Mouse (Mus musculus) skeletal muscle tissue, adult 2 months (tissue): ENCODE data around the gene As3mt.
"Not testable (repeated sequence)": the region's sequence is repeated elsewhere in the genome, so short reads cannot be mapped to it uniquely, and the experiment has no call there.

ENCODE experiments used
- DNase-seq: peaks from one replicate; pipeline ENCODE4 v3.0.0-alpha.2; 2012; ENCODE audit warnings: low read depth, low spot score

As3mt gene

DNA sequence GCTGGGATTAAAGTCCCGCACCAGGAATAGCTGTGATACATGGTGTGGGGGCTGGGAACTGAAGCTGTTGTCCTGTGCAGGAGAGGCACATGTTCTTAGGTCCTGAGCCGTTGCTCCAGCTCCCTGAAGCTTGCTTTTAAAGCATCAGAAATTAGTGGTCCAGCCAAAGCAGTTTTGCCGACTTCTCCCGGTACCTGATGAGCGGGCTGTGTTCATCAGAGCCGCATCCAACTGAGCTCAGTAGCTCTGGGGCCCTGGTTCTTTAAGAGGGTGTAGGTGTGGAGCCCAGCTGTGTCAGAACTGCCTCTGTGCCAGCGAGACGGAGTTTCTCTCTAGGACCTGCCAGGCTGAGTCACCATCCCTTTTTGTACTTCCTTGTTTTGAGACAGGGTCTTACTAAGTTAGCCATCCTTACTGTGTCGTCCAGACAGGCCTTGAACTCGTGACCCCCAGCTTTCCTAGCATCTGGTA, 8.2 kb upstream of the As3mt start:
- DNase-seq: no peak

DNA sequence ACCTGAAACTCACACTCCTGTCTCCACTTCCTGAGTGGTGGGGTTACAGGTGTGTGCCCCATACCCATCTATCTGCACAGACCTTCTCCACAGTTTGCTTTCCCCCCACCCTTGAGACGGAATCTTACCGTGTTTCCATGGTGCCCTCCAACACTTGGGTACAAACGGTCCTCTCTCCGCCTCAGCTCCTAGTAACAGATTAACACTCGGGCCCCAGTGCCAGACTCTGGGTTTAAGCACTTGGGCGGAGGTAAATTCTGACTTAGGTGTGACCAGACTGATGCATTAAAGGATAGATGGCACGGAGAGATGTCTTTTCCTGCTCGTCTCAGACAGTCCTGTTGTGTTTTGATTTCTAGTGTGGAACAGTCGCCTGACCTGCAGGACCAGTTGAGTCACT, 6.1 kb upstream of the As3mt start:
- DNase-seq: no peak

DNA sequence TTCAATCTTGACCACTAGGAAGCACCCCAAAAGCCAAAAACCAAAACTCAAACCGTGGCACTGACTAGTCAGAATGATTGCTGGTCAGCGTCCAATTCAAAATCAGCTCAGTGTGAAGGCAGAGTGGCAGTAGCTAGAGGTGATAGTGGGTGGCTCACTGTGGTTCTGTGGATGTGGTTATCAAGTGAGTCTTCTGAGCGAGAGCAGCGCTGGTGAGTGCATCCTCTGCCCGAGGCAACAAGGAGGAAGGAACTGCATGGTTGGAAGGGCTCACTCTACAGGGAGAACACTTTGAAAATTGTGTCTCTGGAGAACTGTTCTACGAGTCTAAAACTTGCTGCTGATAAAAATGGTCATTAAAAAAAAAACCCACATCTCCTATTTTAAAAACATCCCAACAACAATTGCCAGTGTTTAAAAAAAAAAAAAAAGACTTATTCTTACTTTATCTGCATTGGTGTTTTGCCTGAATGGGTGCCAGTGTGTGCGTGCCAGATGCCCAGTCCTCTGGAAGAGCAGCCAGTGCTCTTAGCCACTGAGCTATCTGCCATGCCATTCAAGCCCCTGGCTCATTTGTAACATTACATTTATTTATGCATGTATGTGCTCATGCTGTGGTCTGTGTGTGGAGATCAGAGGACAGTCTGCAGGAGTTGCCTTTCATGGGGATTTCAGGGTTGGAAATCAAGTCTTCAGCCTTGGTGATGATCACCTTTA, 1.3 kb upstream of the As3mt start:
- DNase-seq: no peak

DNA sequence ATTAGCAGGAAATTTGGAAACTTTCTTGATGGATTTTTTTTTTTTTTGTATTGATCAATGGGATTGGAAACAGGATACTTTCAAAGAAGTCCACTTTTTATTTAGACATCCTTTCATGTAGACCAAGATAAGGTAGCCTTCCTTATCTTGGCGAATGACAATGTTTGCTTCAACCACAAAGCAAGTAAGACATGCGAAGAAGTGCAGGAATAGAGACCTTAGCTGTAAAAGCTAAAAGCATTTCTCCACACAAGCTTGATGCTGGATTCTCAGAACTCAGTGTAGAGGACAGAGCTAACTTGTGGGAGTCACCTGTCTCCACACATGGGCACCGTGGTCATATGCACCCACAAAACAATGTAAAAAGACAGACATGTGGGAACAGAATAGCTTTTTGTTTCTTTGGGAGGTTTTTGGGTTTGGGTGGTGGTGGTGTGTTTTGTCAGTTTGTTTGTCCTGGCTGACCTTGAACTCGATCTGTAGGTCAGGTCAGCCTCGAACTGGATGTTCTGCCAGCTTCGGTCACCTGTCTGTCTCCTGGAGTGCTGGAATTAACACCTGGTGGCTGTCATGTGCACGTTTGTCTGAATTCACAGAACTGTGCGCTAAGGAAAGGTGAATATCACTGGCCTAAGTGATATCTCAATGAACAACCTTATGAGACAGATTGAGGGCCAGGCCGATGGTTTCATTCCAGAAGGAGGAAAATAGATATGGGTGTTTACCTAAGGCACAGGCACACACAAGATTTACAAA, 540 bp upstream of the As3mt start:
- DNase-seq: no peak

DNA sequence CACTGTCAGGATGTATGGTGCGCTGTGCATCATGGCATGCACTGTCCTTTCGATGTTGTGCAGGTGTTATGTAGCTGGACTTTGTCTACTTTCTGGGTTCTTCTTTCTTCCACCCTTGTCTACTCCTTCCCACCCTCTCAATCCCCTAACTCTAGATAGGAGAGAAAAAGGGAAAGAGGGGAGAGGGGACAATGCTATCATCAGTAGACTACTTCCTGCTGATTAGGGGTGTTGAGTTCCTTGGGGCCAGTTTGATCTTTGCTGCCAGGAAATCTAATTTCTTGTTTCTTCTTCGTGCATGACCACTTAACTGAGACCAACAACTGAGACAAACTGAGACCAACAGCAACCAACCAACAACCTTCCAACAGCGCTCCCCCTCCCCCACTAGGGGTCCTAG, 3.4 kb downstream of the As3mt start:
- no peak for DNase-seq

DNA sequence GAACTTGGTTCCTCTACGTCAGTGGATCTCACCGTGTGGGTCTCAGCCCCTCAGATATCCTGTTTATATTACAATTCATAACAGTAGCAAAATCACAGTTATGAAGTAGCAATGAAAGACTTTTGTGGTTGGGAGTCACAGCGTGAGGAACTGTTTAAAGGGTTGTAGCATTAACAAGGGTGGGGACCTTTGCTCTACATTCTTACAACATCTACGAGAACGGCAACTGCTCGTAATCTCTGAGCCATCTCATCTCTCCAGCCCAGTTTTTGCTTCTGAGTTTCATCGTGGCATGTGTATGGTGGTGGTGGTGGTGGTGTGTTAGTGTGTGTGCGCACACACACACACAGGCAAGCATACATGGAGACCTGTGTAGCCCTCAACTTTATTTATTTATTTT, 7.0 kb downstream of the As3mt start:
- DNase-seq: no peak

DNA sequence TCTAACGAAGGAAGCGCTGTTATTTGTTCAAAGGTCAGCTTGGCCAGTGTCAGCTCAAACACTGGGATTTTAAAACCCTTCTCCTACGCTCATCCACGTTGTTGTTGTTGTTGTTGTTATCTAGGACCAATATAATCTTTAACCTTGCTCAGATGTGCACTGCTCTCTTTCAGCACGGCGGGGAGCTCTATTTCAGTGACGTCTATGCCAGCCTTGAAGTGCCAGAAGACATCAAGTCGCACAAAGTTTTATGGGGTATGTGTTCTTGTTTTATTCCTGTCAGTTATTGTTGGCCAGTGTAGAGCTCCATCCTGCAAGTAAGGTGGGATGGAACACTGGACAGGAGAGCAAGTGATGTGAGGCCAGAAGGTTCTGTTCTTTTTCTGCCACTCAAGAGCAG, 7.8 kb downstream of the As3mt start:
- DNase-seq: no peak

DNA sequence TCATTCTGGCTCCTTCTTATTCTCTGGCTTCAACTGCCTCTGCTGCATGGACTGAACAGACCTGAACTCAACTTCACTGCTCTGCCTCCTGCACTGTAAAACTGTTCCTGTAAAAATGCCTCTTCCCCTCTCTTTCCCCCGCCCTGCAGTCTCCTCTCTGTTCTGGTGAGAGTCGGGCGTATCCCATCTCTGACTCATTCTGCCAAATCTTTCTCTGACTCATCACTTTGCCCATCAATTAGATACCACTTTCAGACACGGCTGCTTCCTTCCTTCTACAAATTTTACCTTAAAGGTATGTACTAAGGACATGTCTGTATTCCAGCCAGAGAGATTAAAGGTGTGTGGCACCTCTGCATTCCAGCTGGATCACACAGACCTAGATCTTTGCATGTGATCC, 10.9 kb downstream of the As3mt start:
- no peak for DNase-seq

DNA sequence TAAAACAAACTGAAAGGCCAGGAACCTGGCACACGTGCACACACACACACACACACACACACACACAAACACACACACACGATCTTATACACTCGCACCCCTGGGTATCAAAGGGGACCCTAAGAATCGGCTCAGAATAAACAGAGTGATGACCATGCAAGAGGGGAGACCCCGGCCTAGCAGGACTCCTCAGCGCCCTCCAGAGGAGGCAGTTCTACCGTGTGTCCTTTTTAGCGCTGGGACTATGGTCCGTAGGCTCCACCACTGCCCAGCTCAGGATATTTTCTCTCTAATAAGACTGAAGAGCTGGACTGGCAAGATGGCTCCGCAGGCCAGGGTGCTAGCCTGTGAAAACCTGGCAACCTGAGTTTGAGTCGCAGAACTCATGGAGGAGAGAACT, 17.2 kb downstream of the As3mt start:
- DNase-seq: no peak

DNA sequence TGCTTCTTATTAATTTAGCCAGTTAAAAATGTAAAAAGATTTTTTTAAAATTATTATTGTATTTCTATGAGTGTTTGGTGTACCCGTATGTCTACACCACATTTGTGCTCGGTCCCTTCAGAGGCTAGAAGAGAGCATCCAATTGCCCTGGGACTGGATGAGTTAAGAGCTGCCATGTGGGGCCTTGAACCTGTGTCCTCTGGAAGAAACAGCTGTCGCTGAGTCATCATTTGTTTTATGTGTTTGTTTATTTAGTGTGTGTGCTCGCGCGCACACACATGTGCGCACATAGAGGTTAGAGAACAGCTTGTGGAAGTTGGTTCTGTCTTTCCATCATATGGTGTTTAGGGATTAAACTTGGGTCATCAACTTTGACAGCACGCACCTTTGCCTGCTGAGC, 18.9 kb downstream of the As3mt start:
- no peak for DNase-seq

DNA sequence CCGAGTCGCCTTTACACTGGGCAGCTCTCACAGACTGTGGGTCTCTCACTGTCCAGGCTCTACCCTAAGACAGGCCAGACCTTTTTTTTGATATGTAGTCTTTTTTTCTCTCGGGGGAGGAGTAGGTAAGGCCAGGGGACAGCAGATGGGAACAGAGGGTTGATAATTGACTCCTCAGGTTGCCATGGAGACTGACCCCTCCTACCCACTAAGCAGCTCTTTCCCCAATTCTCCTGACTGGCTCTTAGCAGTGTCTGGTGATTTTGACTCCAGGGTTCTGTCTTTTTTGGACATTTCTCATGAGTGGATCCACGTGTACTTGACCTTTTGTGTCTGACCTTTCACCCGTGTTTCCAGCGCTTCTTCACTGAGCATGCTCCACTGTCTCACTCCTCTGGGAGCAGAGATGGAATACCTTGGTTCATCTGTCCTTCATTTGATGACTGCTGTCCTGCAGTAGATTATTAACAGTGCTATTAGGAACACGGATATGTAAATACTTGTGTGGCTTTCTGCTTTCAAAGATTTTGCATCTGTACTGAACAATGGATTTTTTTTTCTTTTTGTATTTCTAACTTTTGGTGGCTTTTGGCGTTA, 20.0 kb downstream of the As3mt start:
- DNase-seq: no peak

DNA sequence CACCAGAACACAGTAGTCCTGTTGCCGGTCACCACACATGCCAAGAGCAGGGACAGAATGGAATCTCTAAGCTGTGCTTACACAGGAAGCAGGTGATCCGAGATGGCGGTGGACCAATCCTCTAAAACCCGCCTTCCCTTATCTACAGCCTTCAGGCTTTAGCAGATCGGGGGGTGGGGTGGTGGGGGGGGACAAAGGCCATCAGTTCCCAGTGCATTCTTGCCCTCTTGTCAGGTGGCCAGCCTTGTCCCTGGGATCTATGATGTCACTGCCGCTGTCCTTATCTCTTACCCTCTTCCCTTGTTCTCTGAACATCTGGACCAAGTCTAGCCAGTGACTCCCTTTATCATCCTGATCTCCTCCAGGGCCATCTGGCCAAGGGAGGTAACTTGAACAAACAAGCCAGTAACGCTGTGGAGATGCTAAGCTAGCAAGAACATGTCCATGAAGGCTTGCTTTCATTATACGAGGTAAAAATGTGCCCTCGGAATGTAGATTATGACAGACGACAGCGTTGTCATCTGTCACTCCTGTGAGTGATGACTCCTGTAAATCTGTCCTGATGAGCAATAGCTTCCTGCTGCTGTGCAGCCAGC, 20.8 kb downstream of the As3mt start:
- no peak for DNase-seq

DNA sequence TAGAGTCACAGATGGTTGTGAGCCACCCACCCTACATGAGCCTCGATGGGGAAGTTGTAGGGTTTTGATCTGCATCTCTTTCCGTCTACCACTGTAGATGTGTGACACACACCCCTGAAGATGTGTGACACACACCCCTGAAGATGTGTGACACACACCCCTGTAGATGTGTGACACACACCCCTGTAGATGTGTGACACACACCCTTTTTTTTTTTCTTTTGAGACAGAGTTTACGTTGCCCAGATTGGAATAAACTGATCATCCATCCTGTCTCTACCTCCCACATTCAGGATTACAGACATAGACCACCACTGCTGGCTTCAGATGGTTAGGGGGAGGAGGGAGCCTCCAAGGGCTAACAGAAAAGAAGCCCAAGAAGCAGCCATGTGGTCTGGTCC, 21.7 kb downstream of the As3mt start:
- DNase-seq: no peak

DNA sequence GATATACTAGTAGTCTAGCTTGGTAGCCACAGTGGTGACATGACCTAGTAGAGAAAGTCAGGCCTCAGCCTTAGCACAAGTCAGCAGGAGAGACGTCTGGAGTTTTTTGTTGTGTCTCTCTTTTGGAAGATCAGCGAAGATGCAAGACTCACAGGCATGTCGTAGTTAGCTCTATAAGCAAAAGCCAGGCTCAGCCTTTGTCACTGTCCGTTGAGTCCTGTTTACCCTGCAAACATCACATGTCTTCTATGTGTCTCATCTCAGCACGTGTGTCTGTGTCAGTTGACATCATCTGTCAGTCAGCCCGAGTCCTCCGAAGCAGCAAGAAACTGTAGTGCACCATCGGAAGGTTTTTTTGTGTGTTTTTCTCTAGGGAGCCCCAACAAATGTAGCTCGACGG, 24.1 kb downstream of the As3mt start:
- no peak for DNase-seq

DNA sequence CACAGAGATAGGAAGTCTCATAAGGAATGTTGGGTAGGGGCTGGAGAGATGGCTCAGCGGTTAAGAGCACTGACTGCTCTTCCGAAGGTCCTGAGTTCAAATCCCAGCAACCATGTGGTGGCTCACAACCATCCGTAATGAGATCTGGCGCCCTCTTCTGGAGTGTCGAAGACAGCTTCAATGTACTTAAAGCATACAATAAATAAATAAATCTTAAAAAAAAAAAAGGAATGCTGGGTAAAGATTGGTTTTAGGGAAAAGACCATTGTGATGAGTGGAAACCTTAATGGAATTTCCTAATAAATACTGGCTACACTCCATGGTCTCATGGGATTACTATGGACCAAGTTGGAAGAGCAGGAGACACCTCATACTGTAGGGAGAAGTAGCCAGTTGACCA, 25.4 kb downstream of the As3mt start:
- not testable (repeated sequence) for DNase-seq

DNA sequence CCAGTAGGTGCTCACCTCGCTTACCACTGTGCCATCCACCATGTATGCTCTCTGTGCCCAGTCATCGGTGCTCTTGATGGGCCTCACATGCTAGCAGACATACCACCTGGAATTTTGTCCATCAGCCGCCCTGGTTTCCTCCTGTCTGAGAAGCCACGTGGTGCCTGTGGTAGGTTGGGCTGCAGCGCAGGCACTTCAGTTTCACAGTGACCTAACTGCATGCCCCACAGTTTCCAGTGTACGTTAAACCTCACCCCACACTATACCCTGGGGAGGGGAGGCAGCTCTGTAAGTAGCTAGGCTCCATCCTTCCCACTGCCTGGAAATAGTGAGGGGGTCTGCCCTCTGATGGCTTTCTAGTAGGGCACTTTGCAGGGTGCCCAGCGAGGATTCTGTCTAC, 26.4 kb downstream of the As3mt start:
- no peak for DNase-seq

DNA sequence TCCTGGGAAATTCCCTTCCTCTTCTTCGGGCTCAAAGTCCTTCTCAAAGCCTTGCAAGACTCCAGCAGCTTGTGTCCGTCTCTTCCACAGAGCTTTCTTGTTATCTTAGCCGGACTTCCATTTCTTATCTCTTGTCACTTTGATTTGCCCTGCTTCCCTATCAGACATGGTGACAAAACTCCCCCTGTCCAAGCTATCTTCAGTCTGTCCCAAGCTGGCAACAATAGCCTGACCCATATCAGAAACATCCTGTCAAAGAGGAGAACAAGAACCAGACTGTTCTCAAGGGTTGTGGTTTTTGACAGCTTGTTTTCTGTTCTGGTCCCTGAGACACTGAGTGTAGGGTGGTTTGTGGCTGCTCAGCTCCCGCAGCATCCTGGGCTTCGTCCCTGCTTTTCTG, 28.0 kb downstream of the As3mt start:
- no peak for DNase-seq

DNA sequence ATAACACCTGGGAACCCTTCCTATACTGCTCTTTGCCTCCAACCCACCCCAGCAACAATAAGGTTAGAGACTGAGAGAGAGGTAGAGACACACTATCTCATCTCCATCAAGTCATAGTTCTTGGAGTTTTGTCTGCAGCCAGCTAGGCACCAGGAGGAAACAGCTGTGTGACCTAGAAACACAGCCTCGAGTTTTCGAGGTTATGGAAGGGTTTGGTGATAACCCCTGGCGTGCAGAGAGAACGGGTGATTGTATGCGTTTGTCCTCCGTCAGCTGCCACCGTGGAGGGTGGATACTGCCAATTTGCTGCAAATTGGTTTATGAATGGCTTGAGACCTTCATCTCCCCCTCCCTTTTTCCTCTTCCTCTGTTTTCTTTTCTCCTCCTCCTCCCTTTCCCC, 29.8 kb downstream of the As3mt start:
- no peak for DNase-seq

DNA sequence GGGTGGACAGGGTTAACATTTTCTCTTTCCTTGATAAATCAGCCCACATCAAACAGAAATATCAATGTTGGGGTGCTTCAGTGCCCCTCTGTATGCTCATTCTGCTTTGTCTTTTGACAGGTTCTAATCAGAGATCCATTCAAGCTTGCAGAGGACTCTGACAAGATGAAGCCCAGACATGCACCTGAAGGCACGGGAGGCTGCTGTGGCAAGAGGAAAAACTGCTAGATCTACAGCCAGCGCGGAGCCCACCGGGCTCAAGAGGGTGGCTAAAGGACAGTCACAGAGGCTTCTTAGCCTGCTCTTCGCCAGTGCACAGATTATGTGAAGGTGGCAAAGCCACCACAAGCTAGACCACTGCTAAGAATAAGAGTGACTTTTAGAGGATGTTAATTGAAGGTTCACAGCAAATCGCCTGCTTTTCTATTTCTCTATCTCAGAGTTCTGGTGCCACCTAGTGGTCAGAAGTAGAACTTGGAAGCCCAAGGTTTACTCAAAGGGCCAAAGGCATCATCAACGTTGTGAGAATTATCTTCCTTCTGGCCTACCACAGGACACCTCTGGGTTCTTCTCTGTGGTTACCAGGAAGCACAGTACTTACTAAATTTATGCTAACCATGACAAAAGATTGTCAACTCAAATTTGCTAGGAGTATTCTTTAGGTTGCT, 33.2 kb downstream of the As3mt start:
- DNase-seq: peak; percentile 43

DNA sequence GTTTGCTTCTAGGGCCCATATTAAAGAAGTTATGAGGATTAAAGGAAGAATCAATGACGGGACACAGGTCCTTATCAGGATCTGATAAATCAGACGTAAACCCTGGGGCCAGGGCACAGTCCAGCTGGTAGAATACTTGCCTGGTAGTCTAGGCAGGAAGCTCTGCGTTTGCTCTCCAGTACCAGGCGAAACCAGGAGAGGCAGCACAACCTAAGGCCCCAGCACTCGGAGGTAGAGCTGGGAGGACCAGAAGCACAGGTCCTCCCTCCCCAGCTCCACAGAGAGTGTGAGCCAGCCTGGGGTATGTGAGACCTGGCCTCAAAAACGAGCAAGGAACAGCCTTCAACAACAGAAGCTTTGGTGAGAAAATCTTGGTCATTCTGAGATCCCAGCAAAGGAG, 34.3 kb downstream of the As3mt start:
- no peak for DNase-seq

DNA sequence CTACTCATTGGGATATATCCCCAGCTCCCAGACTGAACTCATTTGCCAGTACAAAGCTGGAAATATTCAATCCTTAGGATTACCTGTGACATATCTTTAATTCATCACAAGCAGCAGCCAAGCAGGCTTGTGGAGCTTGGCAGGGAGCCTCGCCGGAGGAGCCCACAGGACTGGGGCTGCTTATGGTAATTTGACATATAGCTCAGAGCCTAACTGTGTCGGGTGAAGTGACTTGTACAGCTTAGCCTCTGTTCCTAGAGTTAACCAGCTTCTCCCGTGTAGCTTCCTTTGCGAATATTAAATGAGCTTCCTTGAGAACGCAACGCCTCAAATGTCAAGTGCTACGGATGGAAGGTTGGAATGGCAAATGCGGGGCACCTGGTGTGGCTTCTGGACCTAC, 37.4 kb downstream of the As3mt start:
- DNase-seq: no peak

DNA sequence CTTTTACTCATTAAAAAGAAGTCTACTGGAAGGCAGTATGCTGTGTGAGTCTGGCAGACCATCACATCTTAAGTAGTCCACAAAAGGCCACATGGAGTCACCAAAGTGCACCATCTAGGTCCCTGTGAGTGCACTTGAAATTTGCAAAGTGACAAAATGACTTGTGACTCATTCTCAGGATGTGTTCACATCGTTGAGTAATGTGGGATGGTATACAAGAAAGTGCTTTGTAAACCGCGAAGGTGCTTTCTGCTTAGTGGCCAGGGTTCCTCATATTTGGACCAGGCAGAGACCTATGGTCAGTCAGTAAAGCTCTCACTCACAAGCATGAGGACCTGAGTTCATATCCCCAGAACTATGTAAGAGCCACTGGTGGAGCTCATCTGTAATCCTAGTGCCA, 40.5 kb downstream of the As3mt start:
- no peak for DNase-seq
